Mouse (Mus musculus) yolk sac, embryonic 10.5 days (tissue): Measurements from ENCODE around the gene Mettl16.
A peak's percentile ranks its signal among the peaks of the same experiment; 100 is the strongest.

ENCODE experiments used
- DNase-seq: peaks from one replicate; pipeline ENCODE4 v3.0.0-alpha.2; 2017; ENCODE audit warnings: low spot score

Gene Mettl16

GRCm38 (mm10) chr11:74845784-74846183 is 75.2 kb downstream of the Mettl16 start:
- no peak for DNase-seq

GRCm38 (mm10) chr11:74847919-74848521 is 77.4 kb downstream of the Mettl16 start:
- peak; percentile 77 for DNase-seq

- DNase-seq = no peak
Measured at GRCm38 (mm10) chr11:74850998-74851661, 80.5 kb downstream of the Mettl16 start.

GRCm38 (mm10) chr11:74857756-74858155 is 87.1 kb downstream of the Mettl16 start:
- DNase-seq = no peak

GRCm38 (mm10) chr11:74862129-74862528 is 91.5 kb downstream of the Mettl16 start:
- no peak for DNase-seq

- DNase-seq = peak; percentile 24
Measured at GRCm38 (mm10) chr11:74863471-74863870, 92.8 kb downstream of the Mettl16 start.

- no peak for DNase-seq
Measured at GRCm38 (mm10) chr11:74864421-74864820, 93.8 kb downstream of the Mettl16 start.

GRCm38 (mm10) chr11:74865252-74865651 is 94.6 kb downstream of the Mettl16 start:
- no peak for DNase-seq

- DNase-seq = no peak
Measured at GRCm38 (mm10) chr11:74866640-74867039, 96.0 kb downstream of the Mettl16 start.

GRCm38 (mm10) chr11:74867181-74867580 is 96.6 kb downstream of the Mettl16 start:
- no peak for DNase-seq

GRCm38 (mm10) chr11:74868046-74868760 is 97.6 kb downstream of the Mettl16 start:
- no peak for DNase-seq

GRCm38 (mm10) chr11:74869603-74870002 is 99.0 kb downstream of the Mettl16 start:
- no peak for DNase-seq

- no peak for DNase-seq
Measured at GRCm38 (mm10) chr11:74870544-74870943, 99.9 kb downstream of the Mettl16 start.

- no peak for DNase-seq
Measured at GRCm38 (mm10) chr11:74870991-74871622, 100.5 kb downstream of the Mettl16 start.

GRCm38 (mm10) chr11:74874630-74875029 is 104.0 kb downstream of the Mettl16 start:
- no peak for DNase-seq

GRCm38 (mm10) chr11:74876801-74877200 is 106.2 kb downstream of the Mettl16 start:
- peak; percentile 25 for DNase-seq
